Mouse (Mus musculus): ENCODE measurements around the gene Afg3l1.
"Not testable (repeated sequence)": the region's sequence is repeated elsewhere in the genome, so short reads cannot be mapped to it uniquely, and the experiment has no call there.

GRCm38 (mm10) chr8:123451747-123452146, 26.0 kb upstream of the Afg3l1 start:
- TF ChIP-seq CTCF, EP300 (IDR thresholded peaks at IDR 0.05; ENCODE audit: low read depth): not testable (repeated sequence)

Measured in heart, postnatal 0 days (tissue).